Mouse (Mus musculus): ENCODE measurements at regions not wholly inside any gene's neighbourhood (a gene's known extent, or its start where the extent isn't known, plus 50 kb on each side); places are given as distances from the start of the nearest gene placed in this dataset.

DNA sequence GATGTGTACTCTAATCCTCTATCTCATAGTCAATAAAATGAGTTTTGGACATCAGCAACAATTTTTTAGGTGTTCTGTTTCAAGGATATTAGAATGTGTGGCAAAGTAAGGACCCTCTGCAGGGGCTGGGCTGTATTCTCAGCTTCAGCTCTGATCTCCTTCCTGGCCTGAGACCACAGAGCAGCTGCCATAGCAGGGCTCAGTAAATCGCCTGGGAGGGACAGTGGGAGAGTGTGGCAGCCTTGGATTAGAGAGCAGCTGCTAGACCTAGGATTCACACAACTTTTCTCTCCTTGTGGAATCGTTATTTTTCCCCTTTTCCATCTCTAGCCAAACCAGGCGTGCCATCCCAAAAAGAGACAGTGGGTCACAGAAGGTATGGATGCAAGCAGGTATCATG, 222.8 kb downstream of the Cog6 start:
- TF ChIP-seq CTCF (conservative IDR thresholded peaks at IDR 0.05; ENCODE audit: low read length) (no peak), NANOG (IDR thresholded peaks at IDR 0.05; ENCODE audit: borderline replicate concordance, low read length) (no peak)
